Mouse (Mus musculus) G1E (cell line): ENCODE data around the gene Nrxn3.

Source experiments
- CTCF ChIP-seq: IDR thresholded peaks from 2 replicates; pipeline ENCODE4 v1.5.1; 2012; ENCODE audit warnings: low read depth, low read length, inconsistent platforms, mixed read lengths
- GATA1 ChIP-seq: IDR thresholded peaks from 2 replicates; pipeline ENCODE4 v1.6.1; 2012; ENCODE audit warnings: borderline replicate concordance, low read length, inconsistent platforms, mixed read lengths
- GATA2 ChIP-seq: IDR thresholded peaks from 2 replicates; pipeline ENCODE4 v1.6.1; 2012; ENCODE audit warnings: low read depth, low read length, inconsistent platforms, borderline replicate concordance
- POLR2AphosphoS5 ChIP-seq: IDR thresholded peaks from 2 replicates; pipeline ENCODE4 v1.6.1; 2012; ENCODE audit warnings: low read depth, low read length, inconsistent platforms; ENCODE audit not compliant: insufficient replicate concordance
- TAL1 ChIP-seq: conservative IDR thresholded peaks from 2 replicates; pipeline ENCODE4 v1.6.1; 2012; ENCODE audit warnings: low read depth, low read length, inconsistent platforms, mixed read lengths

DNA sequence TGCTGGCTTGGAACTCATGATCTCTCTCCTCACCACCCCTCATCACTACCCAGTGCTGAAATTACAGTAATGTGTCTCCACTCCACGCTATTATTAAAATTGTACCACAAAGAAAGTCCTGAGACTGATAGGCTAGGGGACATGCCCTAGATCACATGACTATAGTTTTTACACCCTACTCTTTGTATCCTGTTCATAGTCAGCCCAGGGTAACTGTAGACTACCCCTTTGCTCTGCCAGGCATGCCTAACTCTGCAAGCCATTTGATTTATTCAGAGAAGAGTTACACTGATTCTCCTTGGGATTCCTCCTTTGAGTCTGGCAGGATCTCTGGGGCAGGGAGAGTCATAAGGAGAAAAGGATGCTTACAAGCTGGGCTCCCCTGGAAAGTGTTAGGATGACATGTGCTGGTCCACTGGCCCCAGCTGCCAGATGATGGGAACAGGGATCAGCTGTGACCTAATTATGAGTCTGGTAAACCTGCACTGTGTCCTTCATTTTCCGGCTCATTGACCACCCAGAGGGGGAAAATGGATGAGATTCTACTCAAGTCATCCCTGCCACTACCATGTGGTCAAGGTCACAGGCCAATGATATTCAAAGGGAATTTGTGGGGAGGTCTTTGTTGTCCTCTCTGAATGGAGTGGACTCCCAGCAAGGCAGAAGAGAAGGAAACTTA is 318.9 kb downstream of the Nrxn3 start:
- TF ChIP-seq CTCF: no peak
- no peak for TF ChIP-seq POLR2AphosphoS5
- TF ChIP-seq TAL1: no peak
- TF ChIP-seq GATA1: no peak
- TF ChIP-seq GATA2: no peak
